Mouse (Mus musculus) T-helper 17 cell (primary cell): Measurements from ENCODE around the gene Dis3l2.

Source experiments
- in situ Hi-C, 2 experiments: fragments of 300-600 bp; cut with MboI, MseI; formaldehyde crosslinking; loops; 1 replicate in 1 of 2; 2 replicates in 1 of 2; pipeline ENCODE4 v1.15.1; 2025; ENCODE audit warnings: high pct_unique_total_duplicates in 2 of 2

Dis3l2 gene

GRCm38 (mm10) chr1:87006425-87006824 lies 302.8 kb downstream of the Dis3l2 start:
- in situ Hi-C loops = no loop called here

GRCm38 (mm10) chr1:87008211-87008610 lies 304.6 kb downstream of the Dis3l2 start:
- in situ Hi-C loops = no loop called here

- in situ Hi-C loops = no loop called here
Observed at GRCm38 (mm10) chr1:87009156-87009555, 305.5 kb downstream of the Dis3l2 start.

- in situ Hi-C loops = no loop called here
Observed at GRCm38 (mm10) chr1:87010629-87011330, 307.2 kb downstream of the Dis3l2 start.

- in situ Hi-C loops = no loop called here
Observed at GRCm38 (mm10) chr1:87011718-87012117, 308.1 kb downstream of the Dis3l2 start.

GRCm38 (mm10) chr1:87012606-87013005 lies 309.0 kb downstream of the Dis3l2 start:
- in situ Hi-C loops = no loop called here

- in situ Hi-C loops = no loop called here
Observed at GRCm38 (mm10) chr1:87020714-87021113, 317.1 kb downstream of the Dis3l2 start.

GRCm38 (mm10) chr1:87021584-87021983 lies 318.0 kb downstream of the Dis3l2 start:
- in situ Hi-C loops = no loop called here

GRCm38 (mm10) chr1:87023291-87024170 lies 319.9 kb downstream of the Dis3l2 start:
- in situ Hi-C loops = no loop called here

- in situ Hi-C loops = loop anchor here in 1 of 2 experiments (25.0 kb wide), 1 partner anchor 613 kb away; no protein-coding TSS in a partner anchor
Observed at GRCm38 (mm10) chr1:87025021-87025420, 321.4 kb downstream of the Dis3l2 start.

GRCm38 (mm10) chr1:87028786-87029185 lies 325.2 kb downstream of the Dis3l2 start:
- in situ Hi-C loops = loop anchor here in 1 of 2 experiments (25.0 kb wide), 1 partner anchor 616 kb away; no protein-coding TSS in a partner anchor

- in situ Hi-C loops = loop anchor here in 1 of 2 experiments (25.0 kb wide), 1 partner anchor 618 kb away; no protein-coding TSS in a partner anchor
Observed at GRCm38 (mm10) chr1:87030652-87031051, 327.0 kb downstream of the Dis3l2 start.

GRCm38 (mm10) chr1:87032466-87032865 lies 328.9 kb downstream of the Dis3l2 start:
- in situ Hi-C loops = loop anchor here in 1 of 2 experiments (25.0 kb wide), 1 partner anchor 620 kb away; no protein-coding TSS in a partner anchor

- in situ Hi-C loops = loop anchor here in 1 of 2 experiments (25.0 kb wide), 1 partner anchor 623 kb away; no protein-coding TSS in a partner anchor
Observed at GRCm38 (mm10) chr1:87035532-87036161, 332.0 kb downstream of the Dis3l2 start.

- in situ Hi-C loops = loop anchor here in 1 of 2 experiments (25.0 kb wide), 1 partner anchor 624 kb away; no protein-coding TSS in a partner anchor
Observed at GRCm38 (mm10) chr1:87036334-87036733, 332.7 kb downstream of the Dis3l2 start.

- in situ Hi-C loops = loop anchor here in 1 of 2 experiments (25.0 kb wide), 1 partner anchor 626 kb away; no protein-coding TSS in a partner anchor
Observed at GRCm38 (mm10) chr1:87038477-87039070, 335.0 kb downstream of the Dis3l2 start.

GRCm38 (mm10) chr1:87041119-87041518 lies 337.5 kb downstream of the Dis3l2 start:
- in situ Hi-C loops = loop anchor here (5.0 to 25.0 kb wide), 4 partner anchors 369 to 629 kb away; partner anchors contain the start of gene Nppc (in 1 of the 2)

- in situ Hi-C loops = loop anchor here (5.0 to 25.0 kb wide), 4 partner anchors 370 to 630 kb away; partner anchors contain the start of gene Nppc (in 1 of the 2)
Observed at GRCm38 (mm10) chr1:87041814-87042438, 338.3 kb downstream of the Dis3l2 start.

- in situ Hi-C loops = no loop called here
Observed at GRCm38 (mm10) chr1:87050072-87050471, 346.5 kb downstream of the Dis3l2 start.

GRCm38 (mm10) chr1:87050700-87051099 lies 347.1 kb downstream of the Dis3l2 start:
- in situ Hi-C loops = no loop called here
